Mouse (Mus musculus): Measurements from ENCODE around the gene Gm21761.
"Not testable (repeated sequence)": the region's sequence is repeated elsewhere in the genome, so short reads cannot be mapped to it uniquely, and the experiment has no call there.

Gm21761 gene

GRCm38 (mm10) chr13:119929172-119929571, at the start of gene Gm21761:
Gene Gm21761, minus strand, starts transcription at chr13:119929272.
- not testable (repeated sequence) for DNase-seq (ENCODE audit: low spot score)

- DNase-seq (ENCODE audit: low spot score): not testable (repeated sequence)
Measured at GRCm38 (mm10) chr13:119969163-119969562, 40.1 kb upstream of the Gm21761 start.

GRCm38 (mm10) chr13:119968193-119968592, 39.1 kb upstream of the Gm21761 start:
- DNase-seq (ENCODE audit: low spot score): not testable (repeated sequence)

DNA sequence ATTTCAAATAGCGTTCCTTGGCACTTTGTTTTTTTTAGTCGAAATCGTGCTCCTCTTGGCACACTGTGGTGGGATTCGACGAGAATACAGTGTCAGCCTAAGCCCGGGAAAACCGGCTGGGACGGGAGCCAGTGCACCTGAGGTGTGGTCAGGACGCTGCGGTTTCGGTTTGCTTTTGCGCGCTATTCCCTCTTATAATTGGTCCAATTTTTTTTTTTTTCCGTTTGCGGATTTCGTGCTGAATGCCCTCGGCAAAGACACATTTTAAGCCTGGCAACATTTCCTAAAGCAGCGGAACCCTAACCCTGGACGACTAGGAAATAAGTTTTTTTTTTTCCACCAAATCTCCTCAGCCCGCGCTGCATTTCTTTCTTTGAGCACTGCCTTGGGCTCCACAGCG, 36.9 kb upstream of the Gm21761 start:
- DNase-seq (ENCODE audit: low spot score): peak; percentile 12

DNA sequence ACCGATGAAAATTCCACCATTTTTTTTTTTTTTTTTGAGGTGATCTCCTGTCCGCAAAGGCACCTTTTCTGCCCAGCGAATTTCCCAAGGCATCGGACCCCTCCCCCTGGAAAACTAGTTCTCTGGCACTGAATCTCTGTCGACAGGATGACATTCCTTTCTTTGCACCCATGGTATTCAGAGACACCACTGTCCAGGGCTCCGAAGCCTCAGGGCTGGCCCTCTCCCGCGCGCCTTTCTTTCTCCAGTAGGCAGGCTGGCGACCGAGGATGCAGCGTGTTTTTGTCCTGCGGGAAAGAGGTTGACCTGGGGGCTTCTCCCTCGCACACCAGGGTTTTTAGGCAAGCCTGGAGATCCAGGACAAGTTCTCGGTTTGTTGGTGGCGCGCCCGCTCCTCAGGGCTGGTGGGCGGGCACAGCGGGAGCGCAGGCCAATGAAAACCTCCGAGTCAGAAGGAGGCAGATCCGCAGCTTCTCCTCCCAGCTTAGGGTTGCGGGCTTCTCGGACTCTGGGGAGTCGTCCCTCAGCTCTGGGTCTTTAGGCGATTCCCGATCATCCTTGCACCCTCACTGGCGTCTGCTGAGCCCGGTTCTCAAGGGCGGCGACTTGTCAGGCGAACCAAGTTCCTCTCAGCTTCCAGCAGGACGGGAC, 36.4 kb upstream of the Gm21761 start:
- not testable (repeated sequence) for DNase-seq (ENCODE audit: low spot score)

DNA sequence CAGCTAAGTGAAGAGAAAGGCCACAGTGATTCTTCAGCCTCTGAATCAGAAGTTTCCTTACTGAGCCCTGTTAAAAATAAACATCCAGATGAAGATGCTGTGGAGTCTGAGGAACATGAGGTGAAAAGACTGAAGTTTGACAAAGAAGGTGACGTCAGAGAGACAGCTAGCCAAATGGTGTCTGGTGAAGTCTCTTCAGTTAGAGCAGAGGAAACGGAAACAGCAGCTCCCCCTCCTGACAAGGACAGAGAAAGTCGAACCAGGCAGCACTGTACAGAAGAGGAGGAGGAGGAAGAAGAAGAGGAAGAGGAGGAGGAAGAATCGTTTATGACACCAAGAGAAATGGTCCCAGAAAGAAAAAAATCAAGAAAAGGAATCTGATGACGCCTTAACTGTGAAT, 33.8 kb upstream of the Gm21761 start:
- not testable (repeated sequence) for DNase-seq (ENCODE audit: low spot score)

DNA sequence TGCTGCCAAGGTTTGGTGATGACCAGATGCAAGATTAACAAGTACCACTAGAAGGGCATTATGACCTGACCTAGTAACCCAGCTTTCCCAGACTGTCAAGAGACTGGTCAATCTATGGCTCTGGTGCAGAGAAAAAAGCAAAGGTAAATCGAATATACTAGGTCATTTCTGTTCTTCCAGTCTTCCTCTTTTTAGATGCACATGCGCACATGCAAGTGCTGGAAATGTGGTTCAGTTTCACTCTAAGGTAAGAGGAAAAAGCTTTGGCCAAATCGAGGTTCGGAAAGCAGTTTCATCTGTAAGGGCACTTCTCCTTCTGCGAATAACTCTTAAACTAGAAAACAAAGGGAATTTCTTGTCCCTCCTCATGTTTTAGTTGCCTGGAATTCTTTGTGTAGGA, 26.5 kb upstream of the Gm21761 start:
- not testable (repeated sequence) for DNase-seq (ENCODE audit: low spot score)

DNA sequence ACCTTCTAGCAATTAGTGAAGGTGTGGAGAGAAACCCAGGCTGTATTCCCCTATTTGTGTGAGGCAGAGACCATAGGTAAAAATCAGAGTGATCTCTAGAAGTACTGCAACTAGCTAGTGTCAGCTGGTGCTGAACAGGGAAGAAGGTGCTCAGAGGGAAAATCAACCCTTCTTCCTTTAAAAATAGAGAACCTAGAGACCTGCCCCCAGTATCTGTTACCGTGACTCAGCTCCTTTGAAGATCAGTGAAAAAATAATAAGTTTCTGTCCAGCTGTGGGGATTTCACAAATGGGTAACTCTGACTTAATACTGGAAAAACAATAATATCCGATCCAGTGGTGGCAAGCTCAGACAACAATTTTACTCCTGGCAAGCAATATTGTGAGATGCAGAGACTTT, 26.0 kb upstream of the Gm21761 start:
- DNase-seq (ENCODE audit: low spot score): not testable (repeated sequence)

DNA sequence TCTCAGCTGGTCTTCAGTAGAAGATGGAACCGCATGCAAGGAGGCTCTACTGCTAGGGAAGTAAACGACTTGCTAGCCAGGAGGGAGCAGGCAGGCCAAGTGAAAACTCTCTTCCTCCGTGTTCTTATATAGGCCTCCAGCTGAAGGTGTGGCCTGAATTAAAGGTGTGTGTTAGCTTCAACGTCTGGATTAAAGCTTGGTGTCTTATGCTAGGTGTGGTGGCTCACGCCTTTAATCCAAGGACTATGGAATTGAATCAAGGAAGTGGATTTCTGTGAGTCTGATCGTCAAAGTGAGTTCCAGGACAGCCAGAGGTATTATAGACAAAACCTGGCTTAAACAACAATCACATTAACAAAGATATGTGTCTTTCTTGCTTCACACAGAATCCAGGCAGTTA, 21.6 kb upstream of the Gm21761 start, which contains the start of gene B020031M17Rik:
Gene B020031M17Rik, minus strand, starts transcription at position 101 of the 400 bp plus-strand sequence.
- not testable (repeated sequence) for DNase-seq (ENCODE audit: low spot score)

DNA sequence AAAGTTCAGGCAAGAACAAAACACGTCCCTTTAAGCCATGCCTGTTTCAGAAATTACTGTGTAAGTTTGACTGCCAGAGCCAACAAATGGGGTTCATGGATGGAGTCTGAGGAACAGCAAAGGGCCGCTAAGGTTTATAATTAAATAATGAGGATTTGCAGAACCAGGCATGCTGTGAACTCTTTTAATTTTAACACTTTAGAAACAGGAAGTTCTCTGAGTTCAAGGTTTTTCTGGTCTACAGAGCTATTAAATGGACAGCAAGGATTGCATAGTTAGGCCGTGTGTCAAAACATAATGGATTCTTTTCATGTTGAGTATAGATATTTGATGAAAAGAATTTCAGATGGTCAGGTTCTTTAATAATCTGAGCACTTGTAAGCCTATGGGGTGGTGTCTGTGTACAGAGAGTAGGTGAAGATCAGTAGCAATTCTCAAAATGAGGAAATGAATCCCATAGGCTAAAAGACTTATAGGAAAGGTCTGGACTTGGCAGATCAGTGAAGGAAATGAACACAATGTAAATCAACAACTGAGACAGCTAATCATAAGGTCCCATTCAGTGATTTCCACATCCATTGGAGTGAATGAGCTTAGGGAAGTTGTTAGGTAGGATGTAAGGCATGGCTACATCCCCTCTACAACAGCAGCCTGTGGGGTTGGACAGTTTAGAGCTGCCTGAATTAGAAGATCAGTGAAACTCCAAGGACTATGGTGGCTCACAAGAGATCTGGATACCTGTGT, 4.3 kb downstream of the Gm21761 start:
- DNase-seq (ENCODE audit: low spot score): not testable (repeated sequence)

DNA sequence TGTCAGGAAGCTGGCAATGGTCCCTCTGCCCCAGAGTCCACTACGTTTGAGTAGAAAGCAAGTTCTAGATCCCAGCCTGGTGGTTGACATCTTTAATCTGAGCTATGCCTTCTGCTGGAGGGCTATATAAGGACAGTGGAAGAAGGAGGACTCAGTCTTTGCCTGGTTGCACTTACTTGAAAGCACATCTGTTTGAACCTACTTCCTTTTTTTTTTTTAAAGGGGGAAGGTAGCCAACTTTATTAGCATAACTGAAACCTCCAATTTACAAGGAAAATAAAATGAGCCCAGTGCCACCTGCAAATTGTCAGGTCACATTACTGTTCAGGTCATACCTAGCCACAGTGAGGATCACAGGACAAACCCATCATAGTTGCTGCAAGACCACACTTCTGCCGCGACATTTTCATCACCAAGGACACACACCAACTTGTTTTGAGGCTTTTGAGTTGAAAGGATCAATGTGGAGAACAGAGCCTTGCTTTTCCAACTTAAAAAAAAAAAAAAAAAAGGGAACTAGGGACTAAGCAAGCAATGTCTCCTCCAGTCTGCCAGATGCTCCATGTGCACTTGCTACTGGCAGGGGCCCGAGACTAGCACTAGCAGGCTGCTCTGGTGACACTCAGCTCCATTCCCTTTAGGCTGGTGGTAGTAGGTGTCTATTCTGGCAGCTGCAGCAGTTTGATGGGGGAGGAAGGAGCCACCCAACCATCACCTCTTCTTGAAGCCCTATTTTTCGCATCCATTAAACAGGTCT, 11.9 kb downstream of the Gm21761 start:
- DNase-seq (ENCODE audit: low spot score): not testable (repeated sequence)

GRCm38 (mm10) chr13:119916449-119916848, 12.6 kb downstream of the Gm21761 start:
- not testable (repeated sequence) for DNase-seq (ENCODE audit: low spot score)

DNA sequence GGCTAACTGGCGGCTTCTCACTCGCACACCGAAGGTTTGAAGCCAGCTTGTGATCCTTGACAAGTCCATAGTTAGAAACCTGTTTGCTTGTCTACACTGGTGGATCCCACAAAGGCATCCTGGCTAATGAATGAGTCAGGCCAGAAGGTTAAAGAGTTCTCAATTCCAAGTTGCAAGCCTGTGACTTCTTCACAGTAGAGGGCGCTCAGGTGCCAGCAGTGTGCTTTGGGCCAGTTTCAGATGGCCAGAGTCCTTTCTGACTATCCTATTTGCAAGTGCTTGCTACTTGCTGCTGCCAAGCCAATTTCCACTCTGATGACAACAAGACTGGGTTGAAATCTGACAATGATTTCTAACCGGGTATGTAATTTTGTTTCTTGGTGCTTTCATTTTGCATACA, 30.5 kb downstream of the Gm21761 start:
- not testable (repeated sequence) for DNase-seq (ENCODE audit: low spot score)

GRCm38 (mm10) chr13:119894685-119895084, 34.4 kb downstream of the Gm21761 start, which contains the start of gene Tcstv1:
Gene Tcstv1, minus strand, starts transcription at chr13:119894785.
- DNase-seq (ENCODE audit: low spot score): not testable (repeated sequence)

DNA sequence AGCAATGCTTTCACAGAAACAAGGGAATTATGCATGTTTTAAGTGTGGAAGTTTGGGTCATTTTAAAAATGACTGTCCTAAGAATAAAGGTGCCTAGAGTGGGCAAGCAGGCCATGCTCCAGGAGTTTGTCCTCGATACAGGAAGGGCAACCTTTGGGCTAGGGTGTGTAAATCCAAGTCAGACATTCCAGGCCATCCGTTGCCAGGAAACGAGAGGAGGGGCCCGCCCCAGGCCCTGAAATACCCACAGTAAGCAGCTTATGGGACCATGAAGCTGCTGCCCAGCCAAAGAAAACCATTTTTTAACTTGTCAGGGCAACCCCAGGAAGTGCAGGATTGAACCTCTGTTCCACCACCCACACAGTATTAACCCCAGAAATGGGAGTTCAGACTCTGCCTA, 42.2 kb downstream of the Gm21761 start:
- not testable (repeated sequence) for DNase-seq (ENCODE audit: low spot score)

- not testable (repeated sequence) for DNase-seq (ENCODE audit: low spot score)
Measured at GRCm38 (mm10) chr13:119864395-119864999, 64.6 kb downstream of the Gm21761 start.

GRCm38 (mm10) chr13:119862399-119862798, 66.7 kb downstream of the Gm21761 start:
- not testable (repeated sequence) for DNase-seq (ENCODE audit: low spot score)
